Mouse (Mus musculus): ENCODE data around the gene Tomm7. TPM values are rescaled to one million over a fixed set of nuclear protein-coding genes. Genes with fewer than 3 reads are reported as not detected.

Gene Tomm7
- polyA plus RNA-seq, 1 experiment from 2014 or later = 76.7 TPM

DNA sequence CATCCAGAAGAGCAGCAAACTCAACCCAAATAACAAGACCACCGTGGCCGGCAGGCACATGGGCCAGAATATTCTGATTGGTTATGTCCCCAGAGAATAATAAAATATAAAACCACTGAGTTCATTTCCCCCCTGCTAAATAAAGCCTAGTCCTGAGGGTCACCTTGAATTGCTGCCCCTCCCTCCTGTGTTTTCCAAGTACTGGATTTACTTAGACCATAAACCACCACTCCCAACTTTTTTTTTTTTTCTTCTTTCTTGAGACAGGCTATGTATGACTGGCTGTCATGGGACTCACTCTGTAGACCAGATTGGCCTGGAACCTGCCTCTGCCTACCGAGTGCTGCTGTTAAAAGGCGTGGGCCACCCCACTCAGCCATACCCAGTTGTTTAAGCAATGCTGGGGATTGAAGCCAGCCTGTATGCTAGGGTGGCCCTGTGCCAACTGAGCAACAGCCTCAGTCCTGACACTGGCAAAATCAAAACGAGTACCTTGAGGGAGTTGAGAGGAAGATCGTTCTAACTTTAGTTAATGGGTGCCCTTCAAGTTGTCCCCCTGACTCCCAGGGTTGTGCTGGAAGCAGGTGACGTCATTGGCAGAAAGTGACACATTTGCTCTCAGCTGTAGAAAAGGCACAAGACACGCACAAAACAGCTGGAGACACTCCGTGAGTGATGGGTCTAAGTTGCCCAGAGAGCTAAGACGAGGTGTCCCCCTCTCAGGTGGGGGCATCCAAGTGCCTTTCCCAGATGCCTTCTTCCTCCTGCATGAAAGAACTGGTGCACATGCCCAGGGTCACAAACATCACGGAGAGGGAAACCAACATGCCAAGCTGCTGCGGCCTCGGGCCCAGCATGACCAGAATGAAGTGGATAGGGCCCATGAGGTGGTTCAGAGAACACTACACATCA lies 20.3 kb upstream of the Tomm7 start:
- ATAC-seq = no peak
- 84% methylated on average over 13 of the region's 13 CpGs for WGBS

DNA sequence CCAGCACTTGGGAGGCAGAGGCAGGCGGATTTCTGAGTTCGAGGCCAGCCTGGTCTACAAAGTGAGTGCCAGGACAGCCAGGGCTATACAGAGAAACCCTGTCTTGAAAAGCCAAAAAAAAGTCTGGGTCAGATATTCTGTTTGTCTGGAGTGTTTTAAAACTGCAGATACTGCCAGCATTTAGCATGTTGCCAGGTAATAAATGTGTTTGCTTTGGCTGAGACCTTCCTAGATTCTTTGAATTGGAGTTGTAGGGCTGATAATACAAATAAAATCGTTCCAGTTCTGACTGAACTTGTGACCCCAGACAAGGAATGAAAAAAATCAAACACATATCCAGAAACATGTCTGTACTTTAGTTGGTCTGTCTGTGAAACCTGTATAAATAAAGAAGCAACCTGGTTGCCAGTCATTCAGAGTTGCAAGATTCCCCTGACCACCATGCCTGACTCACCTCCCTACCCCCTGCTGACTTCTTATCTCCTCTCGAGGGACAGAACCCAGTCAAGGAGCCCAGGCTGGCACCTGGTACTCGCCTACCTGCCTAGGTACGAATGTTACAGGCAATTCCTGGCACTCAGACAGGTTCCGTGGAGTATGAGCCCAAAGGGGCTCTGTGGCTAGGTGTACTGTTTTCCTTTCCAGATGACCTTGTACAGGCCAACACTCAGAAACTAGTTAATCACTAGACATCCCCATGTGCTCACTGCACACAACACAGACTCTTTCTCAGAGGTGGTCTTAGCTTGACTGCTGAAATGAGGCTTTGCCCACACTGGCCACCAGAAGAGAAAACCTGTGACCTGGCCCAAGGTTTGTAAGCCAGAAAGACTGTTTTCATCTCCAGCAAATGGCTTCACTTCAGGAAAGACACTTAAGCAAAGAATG lies 19.4 kb upstream of the Tomm7 start:
- ATAC-seq = no peak
- Histone ChIP-seq H3K9me3 (ENCODE audit: control insufficient read depth, low read length) (no peaks in the 10 kb centered on the region), H3K4me1 (ENCODE audit: control insufficient read depth, insufficient read depth, low read depth, low read length) (no peaks in the 10 kb centered on the region), H3K27me3 (replicated peaks; ENCODE audit: control insufficient read depth, insufficient read depth, low read length) (no peaks in the 10 kb centered on the region), H3K4me2 (ENCODE audit: low read length) (no peak overlapping the region), H3K9ac (ENCODE audit: low read depth, low read length) (no peak overlapping the region), H3K27ac (ENCODE audit: low read depth, low read length) (no peak overlapping the region), H3K36me3 (ENCODE audit: control insufficient read depth, insufficient read depth, low read length) (no peaks in the 10 kb centered on the region), H3K4me3 (ENCODE audit: low read length) (no peak overlapping the region)
- WGBS = 88% methylated on average over 7 of the region's 7 CpGs

More for the DNA sequence above, 20.3 kb upstream of the Tomm7 start:
- Histone ChIP-seq H3K4me1 (ENCODE audit: control insufficient read depth, insufficient read depth, low read depth, low read length) (no peaks in the 10 kb centered on the region), H3K4me3 (ENCODE audit: low read length) (no peak overlapping the region), H3K36me3 (ENCODE audit: control insufficient read depth, insufficient read depth, low read length) (no peaks in the 10 kb centered on the region), H3K27me3 (replicated peaks; ENCODE audit: control insufficient read depth, insufficient read depth, low read length) (no peaks in the 10 kb centered on the region), H3K27ac (ENCODE audit: low read depth, low read length) (no peak overlapping the region), H3K9me3 (ENCODE audit: control insufficient read depth, low read length) (no peaks in the 10 kb centered on the region), H3K4me2 (ENCODE audit: low read length) (no peak overlapping the region), H3K9ac (ENCODE audit: low read depth, low read length) (no peak overlapping the region)

DNA sequence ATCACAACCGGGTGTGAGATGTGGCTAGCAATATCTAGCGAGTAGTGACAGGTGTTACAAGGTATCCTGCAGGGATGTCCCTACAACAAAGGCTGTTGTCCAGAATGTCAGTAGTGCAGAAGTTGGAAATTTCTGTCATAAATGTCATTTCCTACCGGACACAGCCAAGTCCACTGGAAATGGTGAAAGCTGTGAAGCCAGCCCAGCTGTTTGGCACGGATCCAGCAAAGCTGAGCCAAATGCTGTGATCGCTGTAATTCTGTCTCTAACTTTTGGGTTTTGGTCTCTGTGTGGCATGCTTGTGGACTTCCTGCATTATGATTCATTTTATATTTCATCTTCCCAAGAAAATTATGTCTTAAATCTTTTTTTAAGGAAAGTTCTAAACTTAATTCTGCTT lies 18.3 kb upstream of the Tomm7 start:
- H3K9me3 ChIP-seq (ENCODE audit: control insufficient read depth, low read length) = no peaks in the 10 kb centered on the region
- H3K27ac ChIP-seq (ENCODE audit: low read depth, low read length) = no peak overlapping the region
- no peak for ATAC-seq
- no peak overlapping the region for H3K4me3 ChIP-seq (ENCODE audit: low read length)
- no peaks in the 10 kb centered on the region for H3K4me1 ChIP-seq (ENCODE audit: control insufficient read depth, insufficient read depth, low read depth, low read length)
- no peaks in the 10 kb centered on the region for H3K36me3 ChIP-seq (ENCODE audit: control insufficient read depth, insufficient read depth, low read length)
- no peaks in the 10 kb centered on the region for H3K27me3 ChIP-seq (replicated peaks; ENCODE audit: control insufficient read depth, insufficient read depth, low read length)
- H3K9ac ChIP-seq (ENCODE audit: low read depth, low read length) = no peak overlapping the region
- no peak overlapping the region for H3K4me2 ChIP-seq (ENCODE audit: low read length)
- 74% methylated on average over 5 of the region's 5 CpGs for WGBS

DNA sequence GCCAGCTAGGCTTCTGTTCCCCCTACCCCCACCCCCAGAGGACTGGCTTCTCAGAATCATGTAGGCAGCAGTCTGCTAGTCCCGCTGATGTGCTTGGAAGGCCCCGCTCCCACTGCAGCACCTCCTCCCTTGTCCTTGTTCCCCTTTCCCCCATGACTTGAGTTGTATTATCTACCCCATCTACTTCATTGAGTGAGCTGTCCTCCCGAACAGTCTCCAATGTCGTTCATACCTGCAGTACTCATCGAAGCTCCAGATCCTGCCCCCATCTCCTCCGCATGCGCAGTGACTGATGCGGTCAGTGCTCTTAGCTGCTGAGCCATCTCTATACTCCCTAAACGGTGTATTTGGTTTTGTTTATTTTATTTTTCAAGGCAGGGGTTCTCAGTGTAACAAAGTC lies 17.8 kb upstream of the Tomm7 start:
- H3K27ac ChIP-seq (ENCODE audit: low read depth, low read length) = no peak overlapping the region
- no peaks in the 10 kb centered on the region for H3K4me1 ChIP-seq (ENCODE audit: control insufficient read depth, insufficient read depth, low read depth, low read length)
- no peak overlapping the region for H3K9ac ChIP-seq (ENCODE audit: low read depth, low read length)
- no peaks in the 10 kb centered on the region for H3K27me3 ChIP-seq (replicated peaks; ENCODE audit: control insufficient read depth, insufficient read depth, low read length)
- no peaks in the 10 kb centered on the region for H3K9me3 ChIP-seq (ENCODE audit: control insufficient read depth, low read length)
- 93% methylated on average over 9 of the region's 9 CpGs for WGBS
- H3K36me3 ChIP-seq (ENCODE audit: control insufficient read depth, insufficient read depth, low read length) = no peaks in the 10 kb centered on the region
- no peak overlapping the region for H3K4me3 ChIP-seq (ENCODE audit: low read length)
- H3K4me2 ChIP-seq (ENCODE audit: low read length) = no peak overlapping the region
- no peak for ATAC-seq

DNA sequence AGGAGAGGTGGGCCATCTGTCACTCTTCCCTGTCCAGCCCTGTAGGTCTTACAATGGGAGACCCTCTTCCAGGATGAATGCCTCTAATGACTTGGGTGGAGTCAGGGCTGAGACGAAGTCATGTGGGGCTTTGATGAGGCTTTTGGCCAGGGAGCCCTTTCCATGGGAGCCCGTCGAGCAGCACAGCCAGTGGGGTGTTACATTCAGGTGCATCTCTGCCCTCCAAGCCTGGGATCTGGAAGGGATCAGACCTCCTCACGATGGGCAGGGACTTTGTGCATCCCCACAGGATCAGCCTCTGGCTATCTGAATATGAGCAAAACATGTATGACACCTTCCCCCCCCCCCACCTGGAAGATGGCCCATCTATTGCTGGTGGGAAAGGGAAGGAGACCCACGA lies 15.9 kb upstream of the Tomm7 start:
- H3K4me1 ChIP-seq (ENCODE audit: control insufficient read depth, insufficient read depth, low read depth, low read length) = no peaks in the 10 kb centered on the region
- ATAC-seq = no peak
- H3K4me3 ChIP-seq (ENCODE audit: low read length) = no peak overlapping the region
- H3K27ac ChIP-seq (ENCODE audit: low read depth, low read length) = no peak overlapping the region
- peaks cover 11% of the 10 kb centered on the region for H3K36me3 ChIP-seq (ENCODE audit: control insufficient read depth, insufficient read depth, low read length)
- H3K4me2 ChIP-seq (ENCODE audit: low read length) = no peak overlapping the region
- WGBS = 61% methylated on average over 5 of the region's 5 CpGs
- H3K27me3 ChIP-seq (replicated peaks; ENCODE audit: control insufficient read depth, insufficient read depth, low read length) = no peaks in the 10 kb centered on the region
- no peaks in the 10 kb centered on the region for H3K9me3 ChIP-seq (ENCODE audit: control insufficient read depth, low read length)
- H3K9ac ChIP-seq (ENCODE audit: low read depth, low read length) = no peak overlapping the region

DNA sequence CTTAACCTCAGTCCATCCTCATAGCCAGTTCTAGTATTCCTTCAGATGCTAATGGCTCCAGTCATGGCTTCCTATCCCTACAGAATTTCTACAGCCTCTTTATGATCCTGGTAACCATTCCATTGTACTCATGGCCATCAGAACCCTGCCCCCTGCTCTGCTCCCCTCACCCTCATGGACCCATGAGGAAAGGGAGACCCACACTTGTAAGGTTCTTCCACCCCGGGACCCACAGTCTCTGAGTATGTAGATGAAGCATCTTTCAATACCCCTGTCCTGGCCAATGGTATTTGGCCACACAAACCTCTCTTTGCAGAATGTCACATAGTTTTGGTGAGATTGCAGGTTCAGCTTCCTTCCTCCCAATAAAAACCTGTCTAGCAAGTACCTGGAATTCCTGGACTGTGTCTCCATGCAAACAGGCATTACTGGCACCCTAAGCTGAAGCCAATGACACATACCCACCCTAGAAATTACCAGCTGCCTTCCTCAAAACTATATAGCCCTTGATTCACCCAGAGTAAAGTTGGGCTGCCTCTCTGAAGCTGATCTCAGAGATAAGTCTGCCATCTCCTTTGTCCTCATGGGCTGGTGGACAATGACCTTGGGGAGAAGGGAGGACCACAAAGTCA lies 15.2 kb upstream of the Tomm7 start:
- no peaks in the 10 kb centered on the region for H3K27me3 ChIP-seq (replicated peaks; ENCODE audit: control insufficient read depth, insufficient read depth, low read length)
- no peak overlapping the region for H3K4me2 ChIP-seq (ENCODE audit: low read length)

DNA sequence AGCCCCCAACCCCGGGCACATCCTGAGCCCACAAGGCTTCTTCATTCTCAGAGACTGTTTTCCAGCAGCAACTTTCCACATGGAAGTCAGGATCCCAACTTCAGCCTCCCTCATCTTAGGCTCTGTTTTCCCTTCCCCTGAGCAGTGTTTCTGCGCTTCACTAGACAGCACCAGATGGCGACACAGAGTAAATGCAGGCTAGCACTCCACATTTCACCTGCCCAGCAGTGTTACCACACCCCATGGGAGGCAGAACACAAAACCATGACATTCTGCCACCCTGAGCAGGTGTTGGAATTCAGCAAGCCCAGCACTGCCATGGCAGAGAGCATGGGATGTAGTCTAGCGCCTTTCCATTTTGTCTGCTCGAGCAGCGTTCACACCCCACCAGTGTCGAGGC lies 14.7 kb upstream of the Tomm7 start:
- 86% methylated on average over 7 of the region's 7 CpGs for WGBS
- no peaks in the 10 kb centered on the region for H3K9me3 ChIP-seq (ENCODE audit: control insufficient read depth, low read length)
- no peak for ATAC-seq
- no peak overlapping the region for H3K4me2 ChIP-seq (ENCODE audit: low read length)
- no peak overlapping the region for H3K4me3 ChIP-seq (ENCODE audit: low read length)
- H3K27ac ChIP-seq (ENCODE audit: low read depth, low read length) = no peak overlapping the region
- no peak overlapping the region for H3K9ac ChIP-seq (ENCODE audit: low read depth, low read length)
- H3K36me3 ChIP-seq (ENCODE audit: control insufficient read depth, insufficient read depth, low read length) = peaks cover 22% of the 10 kb centered on the region
- H3K4me1 ChIP-seq (ENCODE audit: control insufficient read depth, insufficient read depth, low read depth, low read length) = no peaks in the 10 kb centered on the region
- no peaks in the 10 kb centered on the region for H3K27me3 ChIP-seq (replicated peaks; ENCODE audit: control insufficient read depth, insufficient read depth, low read length)

More for the DNA sequence above, 15.2 kb upstream of the Tomm7 start:
- Histone ChIP-seq H3K9ac (ENCODE audit: low read depth, low read length) (no peak overlapping the region), H3K4me1 (ENCODE audit: control insufficient read depth, insufficient read depth, low read depth, low read length) (no peaks in the 10 kb centered on the region), H3K9me3 (ENCODE audit: control insufficient read depth, low read length) (no peaks in the 10 kb centered on the region), H3K36me3 (ENCODE audit: control insufficient read depth, insufficient read depth, low read length) (peaks cover 18% of the 10 kb centered on the region), H3K4me3 (ENCODE audit: low read length) (no peak overlapping the region), H3K27ac (ENCODE audit: low read depth, low read length) (no peak overlapping the region)
- ATAC-seq = no peak
- 84% methylated on average over 1 of the region's 1 CpGs for WGBS

DNA sequence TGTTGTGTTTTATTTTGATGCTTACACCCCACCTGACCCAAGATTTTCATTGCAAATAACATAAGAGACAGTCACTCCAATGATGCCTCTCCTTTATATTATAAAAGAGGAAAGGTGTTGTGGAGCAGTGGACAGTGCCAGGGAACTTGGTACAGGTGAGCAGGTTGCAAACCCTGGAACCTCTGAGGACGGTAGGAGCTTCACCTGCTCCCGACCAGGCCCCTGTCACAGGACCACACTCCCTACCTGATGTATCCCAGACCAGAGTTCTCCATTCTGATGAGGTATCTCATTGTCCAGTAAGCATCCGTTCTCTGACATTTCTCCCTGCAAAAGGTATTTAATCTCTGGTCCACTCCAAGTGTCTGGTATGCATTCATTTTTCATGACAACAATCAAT lies 14.0 kb upstream of the Tomm7 start:
- Histone ChIP-seq H3K36me3 (ENCODE audit: control insufficient read depth, insufficient read depth, low read length) (peaks cover 23% of the 10 kb centered on the region), H3K4me3 (ENCODE audit: low read length) (no peak overlapping the region), H3K4me1 (ENCODE audit: control insufficient read depth, insufficient read depth, low read depth, low read length) (no peaks in the 10 kb centered on the region), H3K9me3 (ENCODE audit: control insufficient read depth, low read length) (no peaks in the 10 kb centered on the region), H3K27ac (ENCODE audit: low read depth, low read length) (no peak overlapping the region), H3K27me3 (replicated peaks; ENCODE audit: control insufficient read depth, insufficient read depth, low read length) (no peaks in the 10 kb centered on the region), H3K4me2 (ENCODE audit: low read length) (no peak overlapping the region), H3K9ac (ENCODE audit: low read depth, low read length) (no peak overlapping the region)
- ATAC-seq = no peak
- WGBS = 95% methylated on average over 3 of the region's 3 CpGs

DNA sequence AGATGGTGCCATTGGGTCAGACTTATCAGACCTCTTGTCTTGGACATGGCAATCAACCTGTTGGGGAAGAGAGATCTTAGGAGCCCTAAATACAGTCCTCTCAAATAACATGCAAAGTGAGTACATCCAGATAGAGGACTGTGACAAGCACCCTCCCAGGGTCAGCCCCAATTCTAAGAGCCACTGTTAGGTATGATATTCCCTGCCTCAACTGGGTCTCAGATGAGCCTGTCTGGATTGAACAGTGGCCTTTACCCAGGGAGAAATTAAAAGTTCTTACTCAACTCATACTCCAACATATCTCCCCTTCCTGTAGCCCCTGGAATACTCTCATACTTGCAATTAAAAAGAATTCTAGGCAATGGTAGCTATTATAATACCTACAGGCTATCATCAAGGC lies 13.2 kb upstream of the Tomm7 start:
- Histone ChIP-seq H3K27ac (ENCODE audit: low read depth, low read length) (no peak overlapping the region), H3K4me3 (ENCODE audit: low read length) (no peak overlapping the region), H3K9me3 (ENCODE audit: control insufficient read depth, low read length) (no peaks in the 10 kb centered on the region), H3K27me3 (replicated peaks; ENCODE audit: control insufficient read depth, insufficient read depth, low read length) (no peaks in the 10 kb centered on the region), H3K4me1 (ENCODE audit: control insufficient read depth, insufficient read depth, low read depth, low read length) (no peaks in the 10 kb centered on the region), H3K9ac (ENCODE audit: low read depth, low read length) (no peak overlapping the region), H3K36me3 (ENCODE audit: control insufficient read depth, insufficient read depth, low read length) (peaks cover 26% of the 10 kb centered on the region), H3K4me2 (ENCODE audit: low read length) (no peak overlapping the region)
- ATAC-seq = no peak
